Mouse (Mus musculus): Measurements from ENCODE around the gene Olfr332. TPM values are rescaled to one million over a fixed set of nuclear protein-coding genes. Genes with fewer than 3 reads are reported as not detected.

Gene Olfr332
- total RNA-seq (2023), result not detected

DNA sequence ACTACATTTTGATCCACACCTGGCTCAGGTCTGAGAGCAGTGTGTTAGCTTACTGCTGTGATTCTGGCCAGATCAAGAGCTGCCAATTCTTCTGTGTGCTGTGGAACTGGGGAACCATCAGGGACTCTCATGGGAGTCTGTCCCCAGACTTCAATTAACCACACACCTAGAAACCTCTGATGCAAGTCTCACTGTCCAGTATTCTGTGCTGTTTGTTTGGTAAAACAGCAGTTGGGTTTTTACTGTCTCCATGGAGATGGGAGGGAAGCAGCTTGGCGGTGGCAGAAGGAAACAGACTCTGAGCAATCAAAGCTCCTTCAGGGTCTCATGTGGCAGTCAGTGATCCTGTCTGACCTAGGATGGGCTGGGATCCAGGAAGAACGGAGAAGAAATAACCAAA is at the start of gene Olfr332:
Gene Olfr332, minus strand, starts transcription at position 101 of the 400 bp plus-strand sequence.

GRCm38 (mm10) chr11:58534736-58535135 is 42.4 kb upstream of the Olfr332 start, which contains the start of gene Olfr330:
TSS of gene Olfr330 (minus strand) at chr11:58534836.

GRCm38 (mm10) chr11:58502472-58502871 is 10.1 kb upstream of the Olfr332 start, which contains the start of gene Olfr331:
TSS of gene Olfr331 (minus strand) at chr11:58502572.

GRCm38 (mm10) chr11:58462170-58462569 is 30.2 kb downstream of the Olfr332 start, which contains the start of gene Olfr30:
TSS of gene Olfr30 (minus strand) at chr11:58462270.

GRCm38 (mm10) chr11:58452759-58453158 is 39.6 kb downstream of the Olfr332 start, which contains the start of gene Lypd9:
TSS of gene Lypd9 (minus strand) at chr11:58452923.

Other genes starting within 250 kb of the Olfr332 start
- gene 4930438A08Rik, start 217.8 kb downstream of the Olfr332 start, total RNA-seq (2023), result 10 to 100 TPM; 79.6 to 89.9 TPM
- 10 to 100 TPM; 11.9 to 17.1 TPM for gene Zfp692, start 185.5 kb downstream of the Olfr332 start, total RNA-seq (2023)
- gene Zfp672, start 162.2 kb downstream of the Olfr332 start, total RNA-seq (2023), result 10 to 100 TPM; 24.5 to 25.0 TPM
- 10 to 100 TPM; 22.2 to 28.4 TPM for gene Sh3bp5l, start 161.8 kb downstream of the Olfr332 start, total RNA-seq (2023)
- gene Lypd8, start 113.5 kb downstream of the Olfr332 start, total RNA-seq (2023), result not detected
- gene 1810065E05Rik, start 71.4 kb downstream of the Olfr332 start, total RNA-seq (2023), result not detected
- not detected for gene Gm12253, start 60.0 kb downstream of the Olfr332 start, total RNA-seq (2023)
- not detected for gene Lypd9, start 39.6 kb downstream of the Olfr332 start, total RNA-seq (2023)
- not detected for gene Olfr30, start 30.3 kb downstream of the Olfr332 start, total RNA-seq (2023)
- not detected for gene Olfr331, start 10.0 kb upstream of the Olfr332 start, total RNA-seq (2023)
- gene Olfr330, start 42.3 kb upstream of the Olfr332 start, total RNA-seq (2023), result not detected
- gene Olfr329-ps, start 53.9 kb upstream of the Olfr332 start, total RNA-seq (2023), result not detected
- gene Olfr328, start 63.1 kb upstream of the Olfr332 start, total RNA-seq (2023), result under 1 TPM in 1 of 2 experiments, not detected in 1; 0.15 TPM
- gene Olfr224, start 78.0 kb upstream of the Olfr332 start, total RNA-seq (2023), result not detected
- not detected for gene Olfr325, start 85.2 kb upstream of the Olfr332 start, total RNA-seq (2023)
- not detected for gene Olfr324, start 102.6 kb upstream of the Olfr332 start, total RNA-seq (2023)
- not detected for gene 2210407C18Rik, start 123.5 kb upstream of the Olfr332 start, total RNA-seq (2023)
- gene Olfr323, start 137.9 kb upstream of the Olfr332 start, total RNA-seq (2023), result not detected
- gene Trim58, start 147.9 kb upstream of the Olfr332 start, total RNA-seq (2023), result 1 to 10 TPM; 1.4 to 2.2 TPM
- gene Olfr322, start 166.2 kb upstream of the Olfr332 start, total RNA-seq (2023), result under 1 TPM in 1 of 2 experiments, not detected in 1; 0.11 TPM
- not detected for gene Olfr320, start 188.5 kb upstream of the Olfr332 start, total RNA-seq (2023)
- not detected for gene Olfr319, start 206.6 kb upstream of the Olfr332 start, total RNA-seq (2023)
- under 1 TPM; 0.15 TPM for gene Olfr318, start 231.5 kb upstream of the Olfr332 start, total RNA-seq (2023)
- gene Olfr317, start 246.7 kb upstream of the Olfr332 start, total RNA-seq (2023), result not detected